Mouse (Mus musculus) gastrocnemius, postnatal 25 days (tissue): ENCODE measurements around the gene Fam163a. TPM values are rescaled to one million over a fixed set of nuclear protein-coding genes. Genes with fewer than 3 reads are reported as not detected.

Experiments used
- DNase-seq: peaks from one replicate; pipeline ENCODE4 v3.0.0; 2022
- total RNA-seq, 2 experiments: library from RNA; stranded (reverse); gene quantifications; 1 replicate in 1 of 2; 2 replicates in 1 of 2; pipeline ENCODE4 v1.2.3; 2021

Fam163a gene
- total RNA-seq, 2 experiments from 2014 or later = not detected

DNA sequence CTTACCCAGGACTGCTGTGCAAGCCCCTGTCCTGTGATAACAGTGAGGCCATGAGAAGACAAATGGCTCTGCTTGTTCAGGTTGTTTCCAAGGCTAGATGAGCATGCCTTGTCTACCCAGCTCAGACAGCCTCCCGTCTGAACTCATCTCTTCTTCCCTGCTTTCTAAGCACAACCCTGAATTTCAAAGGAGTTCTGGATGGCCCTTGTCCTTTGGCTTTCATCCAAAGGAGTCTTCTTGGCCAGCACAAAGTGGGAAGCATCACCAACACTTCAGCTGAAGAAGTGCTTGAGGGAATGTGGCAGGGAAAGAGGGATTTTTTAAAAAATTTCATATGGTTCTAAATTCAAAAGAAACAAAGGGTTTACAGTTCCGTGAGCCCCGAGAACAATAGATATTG lies 3.8 kb downstream of the Fam163a start:
- DNase-seq = no peak

DNA sequence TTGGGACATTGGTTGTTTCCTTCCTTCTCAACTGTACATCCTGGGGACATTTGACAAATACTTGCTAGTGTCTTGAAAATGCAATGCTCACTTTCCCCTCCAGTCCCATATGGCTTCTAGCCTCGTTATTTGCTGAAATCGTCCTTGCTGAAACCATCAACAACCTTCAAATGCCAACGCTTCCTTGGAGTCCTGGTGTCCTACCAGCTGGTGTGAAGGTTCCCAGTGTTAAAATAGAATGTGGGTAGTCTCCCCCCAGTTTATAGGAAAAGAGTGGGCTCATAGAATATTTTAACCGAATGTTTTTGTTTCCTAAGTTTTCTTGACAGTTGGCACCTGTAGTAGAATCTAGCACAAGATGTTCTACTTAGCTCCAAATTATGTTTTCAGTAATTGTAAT lies 7.2 kb downstream of the Fam163a start:
- no peak for DNase-seq

DNA sequence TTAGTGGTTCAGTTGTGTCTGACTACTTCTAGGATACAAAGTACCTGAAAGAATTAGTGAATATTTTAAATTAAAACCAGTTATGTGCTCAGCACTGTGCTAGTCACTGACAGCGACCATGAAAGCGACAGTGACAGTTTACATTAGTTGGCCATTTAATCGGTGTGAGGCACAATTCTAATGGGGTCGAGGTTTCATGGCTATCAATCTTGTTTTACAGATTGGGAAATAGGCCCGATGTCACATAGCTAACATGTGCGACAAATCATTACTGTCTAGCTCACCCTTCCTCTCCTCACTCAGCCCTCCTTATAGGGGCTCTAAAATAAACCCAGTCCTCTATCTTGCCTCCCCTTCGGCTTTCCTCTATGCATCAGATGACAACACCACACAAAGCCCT lies 11.5 kb downstream of the Fam163a start:
- no peak for DNase-seq

DNA sequence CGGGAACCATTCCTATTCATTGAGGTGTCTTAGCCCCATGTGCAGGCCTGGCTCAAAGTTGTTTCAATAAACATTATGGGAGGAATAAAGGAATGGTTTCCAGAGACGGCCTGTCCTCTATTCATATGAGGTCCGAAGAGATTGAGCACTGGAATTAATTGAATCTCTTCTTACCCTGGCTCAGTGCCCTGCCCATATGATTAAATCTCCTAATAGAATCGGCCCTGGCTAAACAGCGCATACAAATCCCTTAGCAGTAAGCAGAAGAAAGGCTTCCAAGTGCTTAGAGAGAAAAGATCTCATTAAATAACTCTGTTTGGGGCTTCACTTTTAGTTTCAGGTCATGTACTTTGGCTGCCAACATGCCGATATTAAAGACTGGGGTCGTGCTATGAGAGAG lies 12.0 kb downstream of the Fam163a start:
- no peak for DNase-seq

DNA sequence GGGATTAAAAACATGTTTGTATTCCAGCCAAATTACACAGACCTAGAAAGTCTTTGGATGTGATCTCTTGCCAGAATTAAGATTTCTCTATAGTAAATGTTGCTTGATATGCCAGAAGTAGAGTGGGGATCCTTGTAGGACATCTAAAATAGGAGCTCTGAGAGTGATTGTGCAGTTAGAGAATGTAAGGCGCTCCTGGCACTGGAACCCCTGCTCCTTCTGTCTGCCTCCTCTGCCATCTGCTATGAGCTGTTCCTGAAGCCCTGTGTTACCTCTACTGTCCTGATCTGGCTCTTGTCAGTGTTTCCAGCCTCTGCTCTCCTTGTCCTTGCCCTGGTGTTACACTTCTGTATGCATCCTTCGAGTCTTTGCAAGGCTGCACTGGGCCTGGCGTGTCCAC lies 18.2 kb downstream of the Fam163a start:
- DNase-seq = no peak

DNA sequence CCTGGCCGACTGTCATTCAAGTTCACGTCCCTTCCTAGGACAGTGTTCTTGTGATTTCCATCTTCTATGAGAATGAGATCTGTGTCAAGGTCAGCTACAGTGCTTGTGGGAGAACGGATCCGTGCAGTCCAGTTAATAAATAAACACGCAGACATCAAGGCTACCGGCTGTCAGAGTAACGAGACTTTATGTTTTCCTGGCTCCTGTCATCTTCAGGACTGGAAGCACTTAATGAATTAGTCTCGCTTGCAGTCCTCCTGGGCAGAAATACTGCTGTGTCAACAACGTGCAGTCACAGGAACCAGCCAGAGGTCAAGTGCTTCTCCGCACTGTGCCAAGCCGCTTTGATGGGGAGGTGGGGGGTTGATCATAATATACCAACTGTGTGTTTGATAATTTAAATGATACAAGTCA lies 20.7 kb downstream of the Fam163a start:
- DNase-seq = no peak

DNA sequence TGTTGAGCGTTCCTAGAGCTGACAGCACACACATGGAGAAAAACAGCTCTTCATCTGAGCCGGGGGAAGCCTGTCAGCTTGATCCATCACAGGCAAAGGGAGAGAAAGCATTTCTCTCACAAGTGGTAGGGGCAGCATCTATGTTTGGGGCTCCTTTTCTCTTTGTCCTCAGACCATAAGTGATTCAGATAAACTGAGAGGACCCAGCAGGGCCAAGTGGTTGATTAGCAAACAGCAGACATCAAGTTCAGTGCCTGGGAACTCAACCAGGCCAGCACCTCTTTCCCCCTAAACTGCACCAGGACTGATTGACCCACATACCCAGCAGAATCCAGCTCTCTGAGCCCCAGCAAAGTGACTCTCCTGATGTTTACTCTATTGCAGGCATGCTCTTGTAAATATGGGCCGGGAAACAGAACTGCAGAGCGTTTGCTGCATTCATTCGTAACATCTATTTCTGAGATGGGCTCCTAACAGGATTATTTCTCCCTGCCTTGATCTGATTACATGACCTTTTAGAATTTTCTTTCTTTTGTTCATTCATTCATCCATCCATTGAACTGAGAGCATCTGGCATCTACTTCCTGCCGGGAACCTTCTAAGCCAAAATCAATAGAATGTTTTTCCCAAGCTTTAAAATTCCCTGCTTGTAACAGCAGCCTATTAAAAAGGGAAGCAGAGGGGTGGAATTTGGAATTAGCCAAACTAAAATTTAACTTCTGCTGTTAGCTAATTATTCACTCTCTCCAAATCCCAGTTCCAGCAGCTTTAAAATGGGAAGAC lies 21.5 kb downstream of the Fam163a start:
- no peak for DNase-seq

DNA sequence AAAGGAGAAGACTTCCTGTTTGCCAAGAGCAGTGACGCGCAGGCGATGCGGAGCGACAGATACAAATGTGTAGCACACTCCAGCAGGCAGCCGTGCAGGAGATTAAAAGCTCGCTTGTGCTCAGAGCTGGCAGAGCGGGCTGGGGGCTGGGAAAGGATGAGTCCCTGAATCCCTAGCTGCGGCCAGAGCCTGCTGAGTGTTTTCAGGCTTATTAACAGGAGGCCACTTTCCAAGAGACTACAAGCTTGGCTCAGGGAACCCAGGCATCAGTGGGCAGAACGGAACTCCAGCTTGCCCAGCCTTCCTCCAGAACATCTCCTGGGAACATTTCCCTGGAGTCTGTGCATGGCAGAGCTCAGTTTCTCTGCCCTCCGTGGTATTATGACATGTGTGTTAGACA lies 25.0 kb downstream of the Fam163a start:
- DNase-seq = no peak

DNA sequence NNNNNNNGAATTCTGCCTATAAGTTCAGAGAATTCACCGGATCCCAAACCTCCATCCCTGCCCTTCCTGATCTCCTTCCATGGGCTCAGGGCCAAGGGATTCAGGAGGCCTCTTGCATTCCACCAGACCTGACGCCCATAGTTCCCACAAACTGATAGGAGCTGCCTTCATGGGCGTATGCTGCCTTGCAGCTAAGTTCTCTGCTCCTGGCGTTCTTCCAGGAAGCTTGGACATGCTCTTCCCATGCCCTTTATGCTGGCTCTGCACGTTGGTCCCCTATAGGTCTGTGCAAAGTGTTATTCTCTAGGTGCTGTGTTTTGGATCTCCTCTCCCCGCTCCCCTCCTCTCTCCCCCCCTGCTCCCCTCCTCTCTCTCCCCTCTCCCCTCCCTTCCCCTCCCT lies 36.1 kb downstream of the Fam163a start:
- no peak for DNase-seq

DNA sequence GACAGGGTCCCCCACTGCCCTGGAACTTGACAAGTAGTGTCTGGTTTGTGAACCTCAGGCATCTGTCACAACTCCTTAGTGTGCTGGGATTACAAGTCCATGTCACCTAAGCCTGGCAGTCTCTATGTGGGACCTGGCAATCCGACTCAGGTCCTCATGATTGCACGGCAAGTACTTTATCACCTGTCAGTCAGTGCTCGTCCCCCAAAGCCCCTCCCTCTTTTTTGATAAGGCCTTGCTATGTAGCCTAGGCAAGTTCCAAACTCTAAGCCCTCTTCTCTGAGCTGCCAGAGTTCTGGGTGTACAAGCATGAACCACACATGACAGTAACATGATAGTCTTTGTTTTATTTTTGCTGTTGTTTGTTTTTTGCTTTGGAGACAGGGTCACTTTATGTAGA lies 88.1 kb downstream of the Fam163a start:
- DNase-seq = no peak

DNA sequence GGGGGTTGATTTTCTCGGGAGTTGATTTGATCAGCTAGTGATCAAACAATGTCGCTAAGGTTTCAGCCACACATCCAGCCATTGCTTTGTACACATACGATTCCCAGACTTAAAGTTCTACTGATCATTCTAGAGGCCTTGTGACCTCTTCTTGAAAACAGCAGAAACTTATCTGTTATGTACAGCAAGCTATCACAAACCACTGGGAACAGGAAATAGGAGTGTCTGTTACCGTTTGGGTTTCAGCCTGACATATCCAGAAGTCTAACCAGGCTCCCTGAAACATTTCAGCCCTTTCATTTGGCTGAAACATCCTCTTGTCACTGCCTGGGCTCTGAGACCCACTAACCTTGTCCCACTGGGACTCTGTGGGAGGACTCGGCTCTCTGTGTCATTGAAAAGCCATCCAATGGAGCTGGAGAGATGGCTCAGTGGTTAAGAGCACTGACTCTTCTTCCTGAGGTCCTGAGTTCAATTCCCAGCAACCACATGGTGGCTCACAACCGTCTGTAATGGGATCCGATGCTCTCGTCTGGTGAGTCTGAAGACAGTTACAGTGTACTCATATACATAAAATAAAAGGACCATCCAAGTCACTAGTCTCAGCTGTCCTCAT lies 90.8 kb downstream of the Fam163a start:
- DNase-seq = no peak

DNA sequence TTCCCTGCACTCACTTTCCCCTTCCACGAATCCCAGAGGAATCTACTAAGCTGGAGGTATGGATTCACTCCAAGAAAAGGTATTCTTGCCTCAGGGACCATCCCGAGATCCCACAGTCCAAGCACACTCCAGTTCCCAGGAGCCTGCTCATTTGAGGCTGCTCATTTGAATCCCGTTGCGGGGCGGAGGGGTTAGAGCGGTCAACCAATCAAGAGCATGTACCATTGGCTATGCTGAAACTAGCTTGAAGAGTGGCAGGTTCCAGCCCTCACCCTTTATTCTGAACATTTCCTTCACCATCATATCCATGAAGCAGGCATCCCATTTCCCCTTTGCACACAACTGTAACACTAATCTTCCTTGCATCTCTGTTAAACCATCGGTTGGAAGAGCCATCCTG lies 92.7 kb downstream of the Fam163a start:
- DNase-seq = no peak

DNA sequence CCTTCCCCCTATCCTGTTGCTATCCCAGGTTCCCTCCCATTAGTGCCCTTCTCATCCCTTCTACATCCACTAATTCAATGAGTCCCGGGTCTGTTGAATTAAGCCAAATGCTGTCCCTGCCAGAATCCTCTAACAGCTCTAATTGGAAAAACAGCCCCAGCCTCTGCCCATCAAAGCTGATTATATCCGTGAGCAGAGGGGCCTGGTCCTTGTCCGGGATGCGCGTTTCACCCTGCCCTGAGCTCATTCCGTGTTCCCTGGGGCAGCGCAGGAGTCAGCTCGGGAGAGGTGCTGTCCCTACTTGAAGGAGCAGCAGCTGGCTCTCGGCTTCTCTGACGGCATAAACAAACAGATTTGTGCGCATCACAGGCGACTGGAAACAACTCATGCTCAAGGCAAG lies 93.1 kb downstream of the Fam163a start:
- DNase-seq = no peak

DNA sequence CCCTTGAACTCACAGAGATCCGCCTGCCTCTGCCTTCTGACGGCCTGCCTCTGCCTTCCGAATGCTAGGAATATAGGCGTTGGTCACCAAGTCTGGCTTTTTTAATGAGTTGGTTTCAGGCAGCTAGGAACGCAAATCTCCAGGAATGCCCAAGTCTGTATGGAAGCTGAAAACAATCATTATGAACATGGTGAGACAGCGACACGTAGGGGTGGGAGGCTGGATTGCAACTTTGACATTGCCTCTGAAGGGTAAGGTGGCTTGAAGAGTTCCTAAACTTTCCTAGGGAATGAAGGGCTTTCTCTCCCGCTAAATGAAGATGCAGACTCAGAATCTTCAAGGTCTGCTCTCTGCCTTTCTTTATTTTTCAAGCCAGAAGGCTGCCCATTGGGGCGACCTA lies 93.7 kb downstream of the Fam163a start:
- no peak for DNase-seq

DNA sequence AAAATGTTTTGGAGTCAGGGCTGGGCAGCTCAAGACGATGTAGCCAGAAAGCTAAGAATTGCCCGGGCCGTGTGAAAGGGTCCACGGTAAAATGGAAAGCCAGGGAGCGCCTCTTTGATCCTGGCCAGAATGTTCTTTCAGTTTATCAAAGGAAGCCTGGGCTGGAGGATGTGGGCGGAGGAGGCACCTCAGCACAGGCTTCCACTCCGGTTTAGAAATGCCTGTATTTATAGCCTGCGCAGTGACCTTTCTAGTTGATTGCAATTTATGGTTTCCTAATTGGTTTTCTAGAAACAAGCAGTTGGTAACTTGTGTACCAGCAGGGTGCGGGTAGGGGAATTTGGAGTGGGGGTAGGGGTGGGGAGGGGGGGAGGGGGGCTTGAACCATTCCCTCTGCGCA lies 96.4 kb downstream of the Fam163a start:
- DNase-seq = no peak

DNA sequence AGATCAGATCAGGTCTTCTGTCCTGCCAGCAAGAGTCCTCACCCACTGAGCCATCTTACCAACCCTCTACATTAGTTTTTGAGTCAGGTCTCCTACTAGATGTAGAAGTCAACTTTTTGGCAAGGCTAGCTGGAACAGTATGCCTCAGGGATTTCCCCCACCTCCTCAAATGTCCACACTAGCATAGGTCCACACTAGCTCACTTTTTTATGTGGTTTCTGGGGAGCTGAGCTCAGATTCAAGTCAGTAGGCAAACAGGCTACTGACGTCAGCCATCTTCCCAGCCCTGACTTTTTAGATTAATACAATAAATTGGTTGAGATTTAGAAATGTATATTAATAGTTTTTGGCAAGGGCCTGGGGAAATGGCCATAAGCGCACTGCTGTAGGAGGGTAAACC lies 97.4 kb downstream of the Fam163a start:
- no peak for DNase-seq

DNA sequence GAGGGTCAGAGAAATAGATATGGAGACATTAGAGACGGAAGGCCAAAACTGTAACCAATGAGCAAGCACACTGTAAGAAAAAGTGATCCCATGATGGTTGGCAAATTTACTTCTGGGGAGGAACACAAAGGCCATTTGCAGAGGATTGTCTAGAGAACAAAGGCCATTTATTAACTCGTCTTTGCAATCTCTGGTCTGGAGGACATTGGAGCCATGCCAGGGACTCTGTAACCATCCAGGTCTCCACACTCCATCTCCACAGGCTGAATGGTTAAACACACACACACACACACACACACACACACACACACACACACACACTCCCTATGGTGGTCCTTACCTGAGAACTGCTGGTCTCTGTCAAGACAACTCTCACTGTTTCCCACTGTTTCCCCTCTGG lies 99.4 kb downstream of the Fam163a start:
- no peak for DNase-seq

DNA sequence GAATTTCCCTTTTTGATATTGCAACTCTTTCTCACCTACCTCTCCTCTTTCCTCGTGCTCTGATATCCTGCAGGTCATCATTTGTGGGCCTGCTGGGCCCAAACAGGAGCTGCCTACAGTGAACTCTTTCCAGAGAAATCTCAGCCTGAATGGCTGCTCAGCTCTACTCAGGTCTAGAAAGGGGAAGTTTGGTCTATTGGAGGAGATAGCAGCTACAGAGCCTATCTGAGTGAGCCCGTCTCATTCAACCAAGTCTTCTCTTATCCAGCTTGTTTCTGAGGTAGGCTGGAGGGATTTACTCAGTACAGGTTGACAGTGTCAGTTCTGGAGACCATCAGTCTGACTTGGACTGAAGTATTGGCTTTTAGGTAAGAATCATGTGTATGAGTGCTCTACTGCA lies 101.1 kb downstream of the Fam163a start:
- DNase-seq = no peak

DNA sequence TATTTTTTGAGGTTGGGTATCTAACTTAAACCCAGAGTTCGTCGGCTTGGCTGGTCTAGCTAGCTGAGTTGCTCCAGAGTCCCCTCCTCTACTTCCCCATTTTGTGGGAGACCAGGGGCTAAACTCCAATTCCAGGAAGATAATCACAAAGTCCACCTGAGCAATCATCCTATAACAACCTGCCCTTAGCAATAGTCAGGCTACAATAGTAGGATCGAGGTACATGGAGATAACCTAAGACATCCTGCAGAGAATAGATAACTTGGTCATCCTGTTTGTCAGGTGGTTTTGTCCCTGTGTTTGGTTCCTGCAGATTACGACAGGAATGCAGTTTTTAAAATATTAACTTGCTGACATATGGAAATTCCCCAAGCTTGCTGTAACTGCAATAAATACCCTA lies 113.0 kb downstream of the Fam163a start:
- no peak for DNase-seq

DNA sequence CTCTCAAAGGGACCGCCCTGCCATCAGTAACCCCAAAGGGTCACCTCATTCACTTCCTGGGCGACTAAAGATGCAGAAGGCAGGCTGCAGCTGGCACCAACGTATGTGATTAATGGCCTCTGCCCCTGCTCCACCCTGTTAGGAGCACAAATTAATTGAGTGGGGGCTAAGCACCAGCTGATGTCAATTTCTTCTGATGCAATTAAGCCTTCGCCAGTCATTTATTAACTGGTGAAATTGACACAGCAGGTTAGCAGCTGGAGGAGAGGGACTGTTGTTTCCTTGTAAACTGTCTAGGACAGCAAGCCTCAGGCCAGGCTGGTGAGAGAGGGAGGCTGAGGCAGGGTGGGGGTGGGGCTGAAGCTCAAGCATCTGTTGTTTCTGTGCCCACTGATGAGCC lies 114.8 kb downstream of the Fam163a start:
- DNase-seq = no peak

DNA sequence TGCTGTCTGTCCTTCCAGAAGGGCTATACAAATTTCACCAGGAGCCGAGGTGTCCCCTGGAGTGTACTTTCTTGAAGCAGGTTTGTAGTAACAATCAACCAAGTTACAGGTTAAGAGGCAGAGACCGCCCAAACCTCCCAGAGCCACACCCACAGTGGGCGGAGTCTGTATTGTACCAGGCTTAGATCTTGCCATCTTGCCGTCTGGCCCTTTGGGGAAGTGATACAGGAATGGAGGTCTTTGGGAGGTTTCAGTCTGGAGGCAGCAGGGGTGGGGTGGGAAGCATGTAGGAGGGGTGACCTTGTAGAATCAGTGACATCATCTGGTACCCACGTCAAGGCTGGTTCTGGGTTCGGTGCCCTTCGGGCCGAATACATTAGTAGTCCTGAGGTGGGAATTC lies 115.3 kb downstream of the Fam163a start:
- DNase-seq = no peak

DNA sequence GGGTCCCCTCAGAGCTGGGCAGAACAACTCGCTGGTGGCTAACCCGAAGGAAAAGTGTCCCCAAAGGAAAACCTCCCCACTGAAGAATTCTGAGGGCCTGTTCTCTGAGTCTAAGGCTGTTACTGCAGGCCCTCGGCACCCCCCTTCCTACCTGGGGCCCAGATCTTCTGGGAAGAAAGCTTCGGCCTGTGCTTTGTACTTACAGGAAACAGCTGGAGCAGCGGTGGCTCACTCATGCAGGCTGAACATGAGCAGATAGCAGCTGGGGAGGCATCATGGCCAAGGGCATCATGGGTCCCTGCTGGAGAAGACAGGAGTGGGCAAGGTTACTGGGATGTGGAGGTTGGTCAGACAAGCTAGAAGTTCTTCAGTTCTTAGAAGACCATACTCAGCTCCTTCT lies 117.2 kb downstream of the Fam163a start:
- DNase-seq = no peak

DNA sequence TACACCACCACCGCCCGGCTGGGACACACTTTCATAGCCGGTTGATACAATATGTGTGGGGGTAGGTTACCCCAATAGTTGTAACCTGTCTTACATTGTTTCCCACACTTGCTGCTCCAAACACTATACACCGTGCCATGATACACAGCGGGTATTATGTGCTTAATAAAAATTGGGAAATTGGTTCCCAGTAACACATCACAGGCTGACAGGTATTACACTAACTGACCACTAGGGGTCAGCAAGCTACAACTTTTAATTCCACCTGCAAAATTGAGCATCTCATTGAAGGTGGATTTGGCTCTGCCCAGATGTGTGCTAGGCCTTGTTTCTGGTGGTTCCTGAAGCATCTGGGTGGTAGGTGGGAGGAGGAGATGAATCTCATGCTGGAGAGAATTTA lies 119.1 kb downstream of the Fam163a start:
- DNase-seq = no peak

DNA sequence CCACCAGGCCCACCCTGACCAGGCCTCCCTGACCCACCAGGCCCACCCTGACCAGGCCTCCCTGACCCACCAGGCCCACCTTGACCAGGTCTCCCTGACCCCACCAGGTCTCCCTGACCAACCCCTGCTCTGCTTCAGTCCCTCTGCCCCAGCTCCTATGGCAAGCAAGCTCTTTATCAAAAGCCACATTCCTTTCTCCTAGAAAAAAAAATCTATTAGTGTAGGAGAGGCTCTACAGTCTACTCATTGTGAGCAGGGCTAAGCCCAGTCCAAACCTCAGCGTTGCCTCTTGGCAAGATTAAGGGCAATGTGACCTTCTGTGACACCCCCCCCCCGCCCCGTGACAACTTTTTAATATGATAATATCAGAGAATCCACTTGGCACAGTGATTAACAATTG lies 120.2 kb downstream of the Fam163a start:
- DNase-seq = no peak
